Mouse (Mus musculus) forebrain, embryonic 11.5 days (tissue): ENCODE results near the gene Gapdh. TPM values are rescaled to one million over a fixed set of nuclear protein-coding genes. Genes with fewer than 3 reads are reported as not detected.

Source experiments
- ATAC-seq: fragments of 200-750 bp; cut with Nextera tagmentation; replicated peaks from 2 replicates; pipeline ENCODE4 v1.8.0; 2017; ENCODE audit warnings: moderate TSS enrichment; ENCODE audit not compliant: low FRiP score
- DNase-seq: peaks from one replicate; pipeline ENCODE4 v3.0.0-alpha.2; 2017; ENCODE audit warnings: low spot score
- H3K27ac ChIP-seq: fragments of 300-500 bp; sonication (generic); 2 replicates; pipeline ENCODE4 v1.5.1; 2014; ENCODE audit warnings: low read depth, low read length
- H3K27me3 ChIP-seq: fragments of 300-500 bp; sonication (generic); 2 replicates; pipeline ENCODE4 v1.6.1; 2014; ENCODE audit warnings: mild to moderate bottlenecking, low read length, mixed read lengths; ENCODE audit not compliant: control insufficient read depth, insufficient read depth
- H3K36me3 ChIP-seq: fragments of 300-500 bp; sonication (generic); 2 replicates; pipeline ENCODE4 v1.6.1; 2014; ENCODE audit warnings: mild to moderate bottlenecking, low read length, moderate library complexity, mixed read lengths; ENCODE audit not compliant: control insufficient read depth, insufficient read depth
- H3K4me1 ChIP-seq: fragments of 300-500 bp; sonication (generic); replicated peaks from 2 replicates; pipeline ENCODE4 v1.6.1; 2014; ENCODE audit warnings: low read length, mixed read lengths; ENCODE audit not compliant: control insufficient read depth, insufficient read depth
- H3K4me2 ChIP-seq: fragments of 300-500 bp; sonication (generic); 2 replicates; pipeline ENCODE4 v1.6.1; 2014; ENCODE audit warnings: low read depth, mild to moderate bottlenecking, low read length, moderate library complexity, mixed read lengths; ENCODE audit not compliant: severe bottlenecking
- H3K4me3 ChIP-seq: fragments of 300-500 bp; sonication (generic); 2 replicates; pipeline ENCODE4 v1.5.1; 2014; ENCODE audit warnings: low read depth, low read length
- H3K9ac ChIP-seq: fragments of 300-500 bp; sonication (generic); 2 replicates; pipeline ENCODE4 v1.6.1; 2014; ENCODE audit warnings: low read length
- H3K9me3 ChIP-seq: fragments of 300-500 bp; sonication (generic); 2 replicates; pipeline ENCODE4 v1.6.1; 2016; ENCODE audit warnings: low read length, mixed read lengths; ENCODE audit not compliant: control insufficient read depth
- WGBS: fragments of 180-500 bp; shearing (Covaris S2); extraction: QIAGEN DNeasy Blood & Tissue Kit; methylation state at CpG from one replicate; pipeline ENCODE4 v1.1.7; 2014; 5-methylcytosine and 5-hydroxymethylcytosine counted together
- microRNA-seq: library from miRNA; unstranded; fragments of <30 nt; microRNA quantifications from one replicate; pipeline ENCODE4, GENCODE M21; 2016; ENCODE audit not compliant: insufficient number of aligned reads
- polyA plus RNA-seq: library from polyadenylated mRNA; unstranded; fragments of >200 nt; fragmentation: Nextera tagmentation; extraction: Ambion mirVana; gene quantifications from 2 replicates; pipeline ENCODE4 v1.2.1, GENCODE M21; 2014

Gapdh gene
- polyA plus RNA-seq, 1 experiment from 2014 or later, result 2,700 TPM

- no peak overlapping the region for H3K4me2 ChIP-seq
- 93% methylated on average over 12 of the region's 12 CpGs for WGBS
- H3K9ac ChIP-seq, result no peak overlapping the region
- ATAC-seq (no peak), DNase-seq (no peak)
- H3K36me3 ChIP-seq, result peaks cover 13% of the 10 kb centered on the region
- no peaks in the 10 kb centered on the region for H3K27me3 ChIP-seq
- no peak overlapping the region for H3K27ac ChIP-seq
- no peaks in the 10 kb centered on the region for H3K9me3 ChIP-seq
- H3K4me3 ChIP-seq, result no peak overlapping the region
- peaks cover 4% of the 10 kb centered on the region; the same call in 1 of the 2 replicates for H3K4me1 ChIP-seq
Observed at GRCm38 (mm10) chr6:125128724-125129123, 37.5 kb downstream of the Gapdh start.

- Histone ChIP-seq H3K9me3 (no peaks in the 10 kb centered on the region), H3K36me3 (peaks cover 43% of the 10 kb centered on the region), H3K27me3 (no peaks in the 10 kb centered on the region), H3K4me2 (no peak overlapping the region), H3K9ac (no peak overlapping the region), H3K27ac (no peak overlapping the region), H3K4me3 (no peak overlapping the region), H3K4me1 (no peaks in the 10 kb centered on the region)
- ATAC-seq (no peak), DNase-seq (no peak)
- 96% methylated on average over 8 of the region's 8 CpGs for WGBS
Observed at GRCm38 (mm10) chr6:125119387-125119786, 46.9 kb downstream of the Gapdh start.

- 94% methylated on average over 11 of the region's 11 CpGs for WGBS
- ATAC-seq, result no peak
- no peak overlapping the region for H3K4me3 ChIP-seq
Observed at GRCm38 (mm10) chr6:125112553-125112952, 53.7 kb downstream of the Gapdh start.

More at GRCm38 (mm10) chr6:125112553-125112952, 53.7 kb downstream of the Gapdh start:
- H3K4me2 ChIP-seq, result no peak overlapping the region
- H3K36me3 ChIP-seq, result peaks cover 66% of the 10 kb centered on the region
- H3K27me3 ChIP-seq, result no peaks in the 10 kb centered on the region
- H3K27ac ChIP-seq, result no peak overlapping the region
- H3K9me3 ChIP-seq, result no peaks in the 10 kb centered on the region
- H3K9ac ChIP-seq, result no peak overlapping the region
- DNase-seq, result no peak
- no peaks in the 10 kb centered on the region for H3K4me1 ChIP-seq

Small RNA genes within 50 kb of the gene (microRNA-seq; reads per million reads assigned to microRNA genes)
- 5.0 reads per million for gene Mir3098

Other genes with a start within 250 kb of the Gapdh start
- gene Ptms, start 246.4 kb downstream of the Gapdh start, polyA plus RNA-seq, result 369 and 455 TPM in 2 replicates
- 450 and 480 TPM in 2 replicates for gene Mlf2, start 235.1 kb downstream of the Gapdh start, polyA plus RNA-seq
- 111 and 122 TPM in 2 replicates for gene Cops7a, start 200.9 kb downstream of the Gapdh start, polyA plus RNA-seq
- 2.5 TPM in 2 replicates for gene Pianp, start 169.8 kb downstream of the Gapdh start, polyA plus RNA-seq
- gene Zfp384, start 157.3 kb downstream of the Gapdh start, polyA plus RNA-seq, result 9.0 and 10.2 TPM in 2 replicates
- gene Ing4, start 126.7 kb downstream of the Gapdh start, polyA plus RNA-seq, result 126 and 135 TPM in 2 replicates
- gene Acrbp, start 116.8 kb downstream of the Gapdh start, polyA plus RNA-seq, result 14.6 and 15.8 TPM in 2 replicates
- 0.21 and 0.36 TPM in 2 replicates for gene Lpar5, start 98.5 kb downstream of the Gapdh start, polyA plus RNA-seq
- gene Chd4, start 70.5 kb downstream of the Gapdh start, polyA plus RNA-seq, result 124 and 131 TPM in 2 replicates
- gene Nop2, start 34.6 kb downstream of the Gapdh start, polyA plus RNA-seq, result 65.4 and 70.3 TPM in 2 replicates
- 10.5 and 12.3 TPM in 2 replicates for gene Iffo1, start 21.2 kb downstream of the Gapdh start, polyA plus RNA-seq
- gene Ncapd2, start 25.2 kb upstream of the Gapdh start, polyA plus RNA-seq, result 225 and 271 TPM in 2 replicates
- gene Mrpl51, start 25.3 kb upstream of the Gapdh start, polyA plus RNA-seq, result 195 and 197 TPM in 2 replicates
- 1.9 and 2.1 TPM in 2 replicates for gene Vamp1, start 49.1 kb upstream of the Gapdh start, polyA plus RNA-seq
- gene Tapbpl, start 65.4 kb upstream of the Gapdh start, polyA plus RNA-seq, result 1.1 and 1.8 TPM in 2 replicates
- gene Cd27, start 70.5 kb upstream of the Gapdh start, polyA plus RNA-seq, result 1.3 and 2.3 TPM in 2 replicates
- not detected in 2 replicates for gene Tuba3a, start 119.6 kb upstream of the Gapdh start, polyA plus RNA-seq
- 15.6 and 16.6 TPM in 2 replicates for gene Ltbr, start 147.4 kb upstream of the Gapdh start, polyA plus RNA-seq
- 0.21 and 0.28 TPM in 2 replicates for gene Scnn1a, start 154.2 kb upstream of the Gapdh start, polyA plus RNA-seq
- gene Tnfrsf1a, start 182.9 kb upstream of the Gapdh start, polyA plus RNA-seq, result 24.0 and 25.9 TPM in 2 replicates
- 0.12 and 0.19 TPM in 2 replicates for gene Plekhg6, start 214.3 kb upstream of the Gapdh start, polyA plus RNA-seq